In the genomic region with DNA sequence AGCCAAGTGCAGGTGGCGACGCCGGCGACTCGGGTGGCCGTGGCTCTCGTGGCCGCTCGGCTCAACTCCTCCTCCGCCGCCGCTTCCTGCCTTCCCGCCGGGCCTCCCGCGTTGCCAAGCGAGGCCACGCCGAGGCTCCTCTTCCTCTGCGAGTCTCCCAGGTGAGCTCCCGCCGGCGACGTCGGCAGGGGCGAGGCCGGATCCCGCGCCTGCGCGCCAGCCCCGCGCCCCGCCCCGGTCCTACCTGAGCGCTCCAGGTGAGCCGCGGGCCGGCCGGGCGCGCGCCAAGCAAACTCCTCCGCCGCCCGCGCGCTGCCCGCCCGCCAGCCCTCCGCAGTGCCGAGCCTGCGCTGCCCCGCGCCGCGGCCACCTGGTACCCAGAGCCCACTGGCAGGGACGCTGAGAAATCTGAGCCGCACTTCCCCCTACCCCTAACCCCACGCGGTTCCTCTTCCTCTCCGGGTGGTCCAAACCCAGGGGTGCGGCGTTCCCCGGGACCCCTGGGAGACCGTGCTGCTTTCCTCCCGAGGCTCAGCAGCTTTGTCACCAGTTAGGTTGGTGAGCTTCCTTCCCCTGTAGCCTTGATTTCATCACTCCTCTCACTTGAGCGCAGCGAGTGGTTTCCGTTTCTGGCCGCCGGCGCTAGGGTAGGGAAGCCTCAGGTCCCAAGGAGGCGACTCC, we compare ENCODE assay signal across 8 mouse cellular contexts. TPM values are rescaled to one million over a fixed set of nuclear protein-coding genes. Genes with fewer than 3 reads are reported as not detected.
DNase-seq lines count a peak whose midpoint lies in the region; ATAC-seq lines count a peak whose summit lies in the region.

A gene (minus strand): TSS at position 404 of the 681 bp plus-strand sequence.

- DNase-seq in left cerebral cortex, adult 18-20 months (ENCODE audit: low spot score in 2 of 2): peak; percentile 11 to 37
- no peak for DNase-seq in left cerebral cortex, adult 11 months (ENCODE audit: low spot score)
- peak; percentile 71 for DNase-seq in embryonic facial prominence, embryonic 10.5 days (ENCODE audit: low spot score)
- DNase-seq in hindbrain, embryonic 10.5 days (ENCODE audit: low spot score): peak; percentile 57
- DNase-seq in layer of hippocampus, adult 9-11 months: peak; percentile 20
- peak; percentile 55 for DNase-seq in lung, postnatal 10 days
- peak; percentile 22 to 34 for DNase-seq in thymus, postnatal 36 days

- WGBS in embryonic facial prominence, embryonic 10.5 days: under 1% methylated on average over 67 of the region's 74 CpGs
- WGBS in hindbrain, embryonic 10.5 days: 1% methylated on average over 74 of the region's 74 CpGs

- H3K4me1 ChIP-seq in embryonic facial prominence, embryonic 10.5 days: peaks cover 14% of the 10 kb centered on the region
- peaks cover 15% of the 10 kb centered on the region for H3K4me1 ChIP-seq in hindbrain, embryonic 10.5 days (replicated peaks)

- no peaks in the 10 kb centered on the region for H3K9me3 ChIP-seq in embryonic facial prominence, embryonic 10.5 days
- H3K9me3 ChIP-seq in hindbrain, embryonic 10.5 days: no peaks in the 10 kb centered on the region

- no peaks in the 10 kb centered on the region for H3K36me3 ChIP-seq in embryonic facial prominence, embryonic 10.5 days (replicated peaks)
- H3K36me3 ChIP-seq in hindbrain, embryonic 10.5 days: no peaks in the 10 kb centered on the region

- H3K27me3 ChIP-seq in embryonic facial prominence, embryonic 10.5 days (replicated peaks; ENCODE audit: low read depth, poor library complexity, severe bottlenecking): peaks cover 57% of the 10 kb centered on the region
- peaks cover 52% of the 10 kb centered on the region for H3K27me3 ChIP-seq in hindbrain, embryonic 10.5 days (ENCODE audit: insufficient read depth, poor library complexity, severe bottlenecking)

- peak within 1 kb of the TSS; percentile 69 for H3K4me3 ChIP-seq in embryonic facial prominence, embryonic 10.5 days
- H3K4me3 ChIP-seq in hindbrain, embryonic 10.5 days: peak within 1 kb of the TSS; percentile 85

- peak; percentile 44; the same call in 1 of the 2 replicates for ATAC-seq in neutrophil, adult 5-6 weeks (ENCODE audit: extremely low read depth, insufficient number of reproducible peaks, low FRiP score, poor library complexity, severe bottlenecking)

- H3K27ac ChIP-seq in embryonic facial prominence, embryonic 10.5 days (replicated peaks): peak within 1 kb of the TSS; percentile 41
- peak within 1 kb of the TSS; percentile 82 for H3K27ac ChIP-seq in hindbrain, embryonic 10.5 days

RNA-seq across cellular contexts. Expression of the gene that starts here (rescaled TPM):
- 1 to 10 TPM; 1.4 to 2.2 TPM for total RNA-seq in left cerebral cortex, adult 18-20 months (2021)
- 1.8 and 2.2 TPM in 2 replicates for polyA plus RNA-seq in embryonic facial prominence, embryonic 10.5 days (2016; fragmentation: Nextera tagmentation; extraction: Ambion mirVana)
- polyA plus RNA-seq in hindbrain, embryonic 10.5 days (2016; fragmentation: Nextera tagmentation; extraction: Ambion mirVana): 0.85 and 3.5 TPM in 2 replicates
- total RNA-seq in neutrophil, adult 5-6 weeks (2017): 1.5 and 2.5 TPM in 2 replicates
